Mouse (Mus musculus): ENCODE measurements around the gene Plekha7.

DNA sequence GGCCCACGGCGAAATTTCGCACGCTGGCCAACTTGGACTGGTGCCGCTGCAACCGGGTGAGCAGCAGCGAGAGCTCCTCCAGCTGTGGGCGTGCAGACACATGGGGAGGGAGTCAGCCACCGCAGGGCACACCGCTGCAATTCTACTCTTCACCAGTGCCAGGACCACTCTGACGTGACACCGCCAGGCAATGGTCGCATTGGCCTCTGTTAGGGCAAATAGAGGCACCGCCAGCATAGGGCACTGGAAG is 151.4 kb downstream of the Plekha7 start:
- TF ChIP-seq CTCF (IDR thresholded peaks at IDR 0.05; ENCODE audit: insufficient read depth, low read length), result no peak
- no peak for TF ChIP-seq POLR2A (IDR thresholded peaks at IDR 0.05; ENCODE audit: borderline replicate concordance, extremely low read depth, low read depth, low read length)

Measured in lung, adult 2 months (tissue).